Mouse (Mus musculus): ENCODE measurements around the gene Tmem125. TPM values are rescaled to one million over a fixed set of nuclear protein-coding genes. Genes with fewer than 3 reads are reported as not detected.
"Not testable (repeated sequence)": the region's sequence is repeated elsewhere in the genome, so short reads cannot be mapped to it uniquely, and the experiment has no call there.

Tmem125 gene
- polyA plus RNA-seq, 1 experiment: not detected

GRCm38 (mm10) chr4:118571441-118571840, 27.6 kb upstream of the Tmem125 start:
- Histone ChIP-seq H3K4me1 (ENCODE audit: control insufficient read depth, insufficient read depth, low read length) (no peaks in the 10 kb centered on the region), H3K36me3 (ENCODE audit: control insufficient read depth, insufficient read depth, low read length) (no peaks in the 10 kb centered on the region; the same call in 1 of the 2 replicates), H3K27ac (ENCODE audit: control insufficient read depth, insufficient read depth, low read depth, low read length) (no peak overlapping the region), H3K4me3 (ENCODE audit: control insufficient read depth, low read depth, low read length) (no peak overlapping the region), H3K27me3 (ENCODE audit: control insufficient read depth, insufficient read depth, low read length) (no peaks in the 10 kb centered on the region)
- TF ChIP-seq POLR2A (IDR thresholded peaks at IDR 0.05; ENCODE audit: control insufficient read depth, low read depth, low read length) (no peak), CTCF (IDR thresholded peaks at IDR 0.05; ENCODE audit: control insufficient read depth, insufficient read depth, insufficient replicate concordance, low read depth, low read length) (no peak)

GRCm38 (mm10) chr4:118569320-118569719, 25.5 kb upstream of the Tmem125 start:
- H3K4me1 ChIP-seq (ENCODE audit: control insufficient read depth, insufficient read depth, low read length): no peaks in the 10 kb centered on the region
- TF ChIP-seq POLR2A (IDR thresholded peaks at IDR 0.05; ENCODE audit: control insufficient read depth, low read depth, low read length) (no peak), CTCF (IDR thresholded peaks at IDR 0.05; ENCODE audit: control insufficient read depth, insufficient read depth, insufficient replicate concordance, low read depth, low read length) (no peak)
- no peaks in the 10 kb centered on the region; the same call in 1 of the 2 replicates for H3K36me3 ChIP-seq (ENCODE audit: control insufficient read depth, insufficient read depth, low read length)
- H3K27me3 ChIP-seq (ENCODE audit: control insufficient read depth, insufficient read depth, low read length): no peaks in the 10 kb centered on the region
- no peak overlapping the region for H3K4me3 ChIP-seq (ENCODE audit: control insufficient read depth, low read depth, low read length)
- H3K27ac ChIP-seq (ENCODE audit: control insufficient read depth, insufficient read depth, low read depth, low read length): no peak overlapping the region

GRCm38 (mm10) chr4:118568709-118569108, 24.9 kb upstream of the Tmem125 start:
- Histone ChIP-seq H3K4me1 (ENCODE audit: control insufficient read depth, insufficient read depth, low read length) (no peaks in the 10 kb centered on the region), H3K27ac (ENCODE audit: control insufficient read depth, insufficient read depth, low read depth, low read length) (no peak overlapping the region), H3K36me3 (ENCODE audit: control insufficient read depth, insufficient read depth, low read length) (no peaks in the 10 kb centered on the region; the same call in 1 of the 2 replicates), H3K27me3 (ENCODE audit: control insufficient read depth, insufficient read depth, low read length) (no peaks in the 10 kb centered on the region), H3K4me3 (ENCODE audit: control insufficient read depth, low read depth, low read length) (no peak overlapping the region)
- TF ChIP-seq POLR2A (IDR thresholded peaks at IDR 0.05; ENCODE audit: control insufficient read depth, low read depth, low read length) (no peak), CTCF (IDR thresholded peaks at IDR 0.05; ENCODE audit: control insufficient read depth, insufficient read depth, insufficient replicate concordance, low read depth, low read length) (no peak)

GRCm38 (mm10) chr4:118566161-118566676, 22.4 kb upstream of the Tmem125 start:
- H3K36me3 ChIP-seq (ENCODE audit: control insufficient read depth, insufficient read depth, low read length): no peaks in the 10 kb centered on the region; the same call in 1 of the 2 replicates
- H3K27me3 ChIP-seq (ENCODE audit: control insufficient read depth, insufficient read depth, low read length): no peaks in the 10 kb centered on the region
- no peak overlapping the region for H3K4me3 ChIP-seq (ENCODE audit: control insufficient read depth, low read depth, low read length)
- no peaks in the 10 kb centered on the region for H3K4me1 ChIP-seq (ENCODE audit: control insufficient read depth, insufficient read depth, low read length)
- peak; percentile 56; the same call in 1 of the 2 replicates for TF ChIP-seq CTCF (IDR thresholded peaks at IDR 0.05; ENCODE audit: control insufficient read depth, insufficient read depth, insufficient replicate concordance, low read depth, low read length)
- no peak for TF ChIP-seq POLR2A (IDR thresholded peaks at IDR 0.05; ENCODE audit: control insufficient read depth, low read depth, low read length)
- no peak overlapping the region for H3K27ac ChIP-seq (ENCODE audit: control insufficient read depth, insufficient read depth, low read depth, low read length)

GRCm38 (mm10) chr4:118564926-118565279, 21.1 kb upstream of the Tmem125 start:
- Histone ChIP-seq H3K4me1 (ENCODE audit: control insufficient read depth, insufficient read depth, low read length) (no peaks in the 10 kb centered on the region), H3K36me3 (ENCODE audit: control insufficient read depth, insufficient read depth, low read length) (no peaks in the 10 kb centered on the region; the same call in 1 of the 2 replicates), H3K27ac (ENCODE audit: control insufficient read depth, insufficient read depth, low read depth, low read length) (no peak overlapping the region), H3K27me3 (ENCODE audit: control insufficient read depth, insufficient read depth, low read length) (no peaks in the 10 kb centered on the region), H3K4me3 (ENCODE audit: control insufficient read depth, low read depth, low read length) (no peak overlapping the region)
- TF ChIP-seq POLR2A (IDR thresholded peaks at IDR 0.05; ENCODE audit: control insufficient read depth, low read depth, low read length) (no peak), CTCF (IDR thresholded peaks at IDR 0.05; ENCODE audit: control insufficient read depth, insufficient read depth, insufficient replicate concordance, low read depth, low read length) (no peak)

GRCm38 (mm10) chr4:118564062-118564925, 20.4 kb upstream of the Tmem125 start:
- H3K36me3 ChIP-seq (ENCODE audit: control insufficient read depth, insufficient read depth, low read length): no peaks in the 10 kb centered on the region; the same call in 1 of the 2 replicates
- no peak overlapping the region for H3K4me3 ChIP-seq (ENCODE audit: control insufficient read depth, low read depth, low read length)
- H3K4me1 ChIP-seq (ENCODE audit: control insufficient read depth, insufficient read depth, low read length): no peaks in the 10 kb centered on the region
- H3K27ac ChIP-seq (ENCODE audit: control insufficient read depth, insufficient read depth, low read depth, low read length): no peak overlapping the region
- no peak for TF ChIP-seq POLR2A (IDR thresholded peaks at IDR 0.05; ENCODE audit: control insufficient read depth, low read depth, low read length)
- H3K27me3 ChIP-seq (ENCODE audit: control insufficient read depth, insufficient read depth, low read length): no peaks in the 10 kb centered on the region

GRCm38 (mm10) chr4:118553039-118553649, 9.3 kb upstream of the Tmem125 start:
- H3K27ac ChIP-seq (ENCODE audit: control insufficient read depth, insufficient read depth, low read depth, low read length): no peak overlapping the region
- H3K27me3 ChIP-seq (ENCODE audit: control insufficient read depth, insufficient read depth, low read length): no peaks in the 10 kb centered on the region
- no peaks in the 10 kb centered on the region for H3K36me3 ChIP-seq (ENCODE audit: control insufficient read depth, insufficient read depth, low read length)
- no peaks in the 10 kb centered on the region for H3K4me1 ChIP-seq (ENCODE audit: control insufficient read depth, insufficient read depth, low read length)
- H3K4me3 ChIP-seq (ENCODE audit: control insufficient read depth, low read depth, low read length): no peak overlapping the region
- TF ChIP-seq POLR2A (IDR thresholded peaks at IDR 0.05; ENCODE audit: control insufficient read depth, low read depth, low read length) (no peak), CTCF (IDR thresholded peaks at IDR 0.05; ENCODE audit: control insufficient read depth, insufficient read depth, insufficient replicate concordance, low read depth, low read length) (no peak)

GRCm38 (mm10) chr4:118548130-118548480, 4.3 kb upstream of the Tmem125 start:
- not testable (repeated sequence) for H3K27me3 ChIP-seq (ENCODE audit: control insufficient read depth, insufficient read depth, low read length); H3K4me3 ChIP-seq (ENCODE audit: control insufficient read depth, low read depth, low read length); H3K36me3 ChIP-seq (ENCODE audit: control insufficient read depth, insufficient read depth, low read length); H3K27ac ChIP-seq (ENCODE audit: control insufficient read depth, insufficient read depth, low read depth, low read length); H3K4me1 ChIP-seq (ENCODE audit: control insufficient read depth, insufficient read depth, low read length)

- not testable (repeated sequence) for H3K27ac ChIP-seq (ENCODE audit: control insufficient read depth, insufficient read depth, low read depth, low read length)
Measured at GRCm38 (mm10) chr4:118547424-118548129, 3.7 kb upstream of the Tmem125 start.

More at GRCm38 (mm10) chr4:118547424-118548129, 3.7 kb upstream of the Tmem125 start:
- H3K4me1 ChIP-seq (ENCODE audit: control insufficient read depth, insufficient read depth, low read length); H3K27me3 ChIP-seq (ENCODE audit: control insufficient read depth, insufficient read depth, low read length); H3K36me3 ChIP-seq (ENCODE audit: control insufficient read depth, insufficient read depth, low read length); H3K4me3 ChIP-seq (ENCODE audit: control insufficient read depth, low read depth, low read length): not testable (repeated sequence)
